Mouse (Mus musculus) bone marrow macrophage, adult 2 months (primary cell): Measurements from ENCODE around the gene Ppl. TPM values are rescaled to one million over a fixed set of nuclear protein-coding genes. Genes with fewer than 3 reads are reported as not detected.

Experiments used
- H3K27ac ChIP-seq: 2 replicates; pipeline ENCODE4 v1.5.1; 2012; ENCODE audit warnings: low read depth, low read length; ENCODE audit not compliant: insufficient read depth
- H3K4me1 ChIP-seq: 2 replicates; pipeline ENCODE4 v1.6.1; 2012; ENCODE audit warnings: low read length; ENCODE audit not compliant: control insufficient read depth, insufficient read depth
- H3K4me3 ChIP-seq: 2 replicates; pipeline ENCODE4 v1.5.1; 2012; ENCODE audit warnings: mild to moderate bottlenecking, low read length, moderate library complexity; ENCODE audit not compliant: insufficient read depth
- CTCF ChIP-seq: IDR thresholded peaks from 2 replicates; pipeline ENCODE4 v1.5.1; 2012; ENCODE audit warnings: low read depth, mild to moderate bottlenecking, low read length, moderate library complexity
- POLR2A ChIP-seq: IDR thresholded peaks from 2 replicates; pipeline ENCODE4 v1.6.1; 2012; ENCODE audit warnings: mild to moderate bottlenecking, low read depth, low read length, borderline replicate concordance
- polyA plus RNA-seq: library from polyadenylated mRNA; stranded (reverse); fragments of >200 nt; gene quantifications from 2 replicates; pipeline ENCODE4 v1.2.4, GENCODE M21; 2012; ENCODE audit not compliant: missing spikeins, insufficient read depth, insufficient read length

Gene Ppl
- polyA plus RNA-seq: not detected in 2 replicates

DNA sequence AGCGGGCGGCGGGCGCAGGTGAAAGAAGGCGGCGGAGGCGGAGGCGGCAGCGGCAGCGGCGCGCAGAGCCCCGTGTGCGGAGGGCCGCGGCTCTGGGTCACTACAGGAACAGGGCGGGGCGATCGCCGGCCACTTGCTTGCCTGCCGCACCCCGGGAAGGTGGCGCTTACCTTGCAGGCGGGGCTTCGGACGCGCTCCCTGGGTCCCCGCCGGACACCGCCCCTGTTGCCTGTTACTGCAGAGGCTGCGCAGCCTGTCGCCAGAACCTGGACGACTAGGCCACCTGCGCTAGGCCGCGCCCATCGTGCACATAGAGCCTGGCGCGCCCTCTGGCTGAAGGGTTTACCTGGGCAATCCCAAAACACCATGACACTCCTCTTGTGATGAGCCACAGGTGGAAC is at the start of gene Ppl:
Gene Ppl (minus strand): TSS at position 21 of the 401 bp plus-strand sequence.
- Histone ChIP-seq H3K4me3 (peak within 1 kb of the TSS; percentile 41), H3K27ac (no peak within 1 kb of the TSS), H3K4me1 (0 out of 2 replicates have a peak, but pooled peaks cover 2% of the 10 kb centered on the region)
- no peak for TF ChIP-seq POLR2A
- TF ChIP-seq CTCF: no peak

DNA sequence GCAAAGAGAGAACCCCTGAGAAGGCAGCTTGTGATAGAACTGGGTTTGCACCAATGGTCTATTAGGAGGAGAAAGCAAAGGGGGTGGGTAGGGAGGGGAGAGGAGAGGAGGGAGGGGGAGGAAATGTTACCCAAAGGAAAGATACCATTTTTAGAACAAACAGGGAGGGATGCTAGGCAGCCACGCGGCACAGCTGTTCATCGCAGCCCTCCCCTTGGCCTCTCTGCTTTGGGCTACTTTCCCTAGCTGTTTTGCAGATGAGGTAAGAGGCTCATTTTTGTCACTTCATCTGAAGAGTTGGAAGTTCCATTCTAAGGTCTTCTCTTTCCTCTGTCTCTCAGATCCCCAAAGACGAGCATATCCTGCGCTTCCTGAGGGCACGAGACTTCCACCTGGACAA is 40.4 kb upstream of the Ppl start:
- peaks cover 13% of the 10 kb centered on the region for H3K4me1 ChIP-seq
- TF ChIP-seq POLR2A (no peak), CTCF (no peak)
- no peak overlapping the region for H3K4me3 ChIP-seq
- no peak overlapping the region for H3K27ac ChIP-seq

DNA sequence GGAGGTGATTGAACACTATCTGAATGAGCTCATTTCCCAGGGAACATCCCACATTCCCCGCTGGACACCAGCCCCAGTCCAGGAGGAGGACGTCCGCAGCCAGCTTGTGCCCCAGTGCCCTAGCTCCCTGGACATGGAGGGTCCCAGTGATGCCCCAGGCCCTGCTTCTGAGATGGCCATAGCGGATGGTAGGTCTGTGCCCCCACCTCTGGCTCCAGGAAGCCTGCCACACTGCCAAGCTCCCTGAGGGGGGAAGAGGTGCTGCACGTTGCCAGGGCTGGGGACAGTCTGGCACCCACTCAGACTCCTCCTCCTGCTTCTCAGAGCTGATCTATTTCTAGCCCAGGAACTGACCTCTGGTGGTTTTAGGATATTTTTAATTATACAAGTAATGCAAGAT is 36.6 kb upstream of the Ppl start:
- no peak for TF ChIP-seq CTCF
- no peak for TF ChIP-seq POLR2A

DNA sequence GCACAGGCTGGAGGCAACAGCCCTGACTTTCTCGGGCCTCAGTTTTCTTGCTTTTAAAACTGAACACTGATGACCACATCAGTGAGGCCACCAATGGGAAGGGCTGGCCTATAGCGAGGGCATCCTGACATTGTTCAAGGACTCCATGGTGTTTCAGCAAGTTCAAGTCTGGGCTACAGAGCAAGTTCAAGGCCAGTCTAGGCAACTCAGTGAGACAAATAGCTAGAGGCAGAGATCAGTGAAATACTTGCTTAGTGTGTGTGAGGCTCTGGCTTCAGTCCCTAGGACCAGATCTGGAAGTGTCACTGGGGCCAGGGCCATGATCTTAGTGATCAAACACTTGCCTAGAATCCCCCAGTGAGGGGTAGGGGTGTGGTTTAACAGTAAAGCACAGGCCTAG is 35.8 kb upstream of the Ppl start:
- no peak overlapping the region for H3K4me3 ChIP-seq
- H3K4me1 ChIP-seq: peaks cover 21% of the 10 kb centered on the region
- no peak overlapping the region for H3K27ac ChIP-seq
- TF ChIP-seq CTCF (no peak), POLR2A (no peak)

More for the DNA sequence above, 36.6 kb upstream of the Ppl start:
- no peak overlapping the region for H3K4me3 ChIP-seq
- no peak overlapping the region for H3K27ac ChIP-seq
- peaks cover 21% of the 10 kb centered on the region for H3K4me1 ChIP-seq

DNA sequence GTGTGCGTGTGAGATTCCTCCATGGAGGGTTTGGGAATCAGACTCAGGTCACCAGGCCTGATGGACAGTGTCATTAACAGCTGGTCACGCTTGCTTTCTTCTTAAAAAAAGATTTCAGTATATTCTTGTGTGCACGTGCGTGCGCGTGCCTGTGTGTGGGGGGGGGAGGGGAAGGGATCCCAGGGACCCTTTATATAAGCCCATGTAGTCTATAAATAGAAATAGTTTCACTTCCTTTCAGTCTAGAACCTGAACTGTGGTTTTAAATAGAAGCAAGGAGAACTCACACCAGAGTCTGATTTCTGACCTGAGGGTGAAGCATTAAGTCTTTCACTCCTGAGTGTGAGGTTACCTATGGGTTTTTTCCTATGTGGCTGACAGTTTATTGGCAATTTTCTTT is 32.1 kb upstream of the Ppl start:
- no peak overlapping the region for H3K27ac ChIP-seq
- no peak overlapping the region for H3K4me3 ChIP-seq
- peaks cover 18% of the 10 kb centered on the region for H3K4me1 ChIP-seq
- TF ChIP-seq POLR2A (no peak), CTCF (no peak)

DNA sequence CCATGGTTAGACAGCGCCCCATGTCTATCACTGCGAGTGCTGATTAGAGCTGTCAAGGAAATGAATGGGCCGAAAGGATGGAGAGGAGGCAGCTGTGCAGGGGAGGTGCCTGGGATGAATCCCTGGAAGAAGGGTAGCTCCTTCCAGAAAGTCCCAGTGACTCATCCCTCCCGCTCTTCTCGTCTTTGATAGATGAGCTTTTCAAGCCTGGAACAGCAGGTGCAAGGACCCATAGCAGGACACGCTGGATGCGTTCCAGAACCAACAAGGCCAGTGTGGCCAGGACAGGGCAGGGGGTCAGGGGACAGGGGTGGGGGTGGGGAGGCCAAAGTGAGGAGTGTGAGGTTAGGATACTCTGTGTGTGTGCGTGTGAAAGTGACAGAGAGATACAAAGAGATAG is 27.0 kb upstream of the Ppl start:
- TF ChIP-seq CTCF (no peak), POLR2A (no peak)
- peaks cover 2% of the 10 kb centered on the region; the same call in 1 of the 2 replicates for H3K4me1 ChIP-seq
- no peak overlapping the region for H3K4me3 ChIP-seq
- H3K27ac ChIP-seq: no peak overlapping the region

DNA sequence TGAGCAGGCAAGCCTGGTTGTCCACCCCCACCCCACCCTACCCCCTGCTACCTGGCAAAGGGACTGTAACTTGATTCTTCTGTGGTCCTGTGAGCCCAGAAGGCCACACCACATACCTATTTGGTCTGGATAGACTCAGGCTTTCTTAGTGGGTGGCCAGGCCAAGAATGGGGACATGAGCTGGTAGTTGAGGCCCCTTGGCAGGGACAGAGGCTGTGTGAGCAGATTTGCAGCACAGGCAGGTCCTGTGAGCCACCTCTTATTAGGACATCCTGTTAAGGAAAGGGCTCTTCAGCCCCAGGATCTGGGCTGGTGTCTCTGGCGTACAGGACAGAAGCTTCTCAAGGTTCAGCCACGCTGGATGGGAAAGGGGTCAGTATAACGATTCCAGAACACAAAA is 24.9 kb upstream of the Ppl start:
- H3K4me1 ChIP-seq: no peaks in the 10 kb centered on the region
- TF ChIP-seq POLR2A (no peak), CTCF (no peak)
- H3K4me3 ChIP-seq: no peak overlapping the region
- H3K27ac ChIP-seq: no peak overlapping the region

DNA sequence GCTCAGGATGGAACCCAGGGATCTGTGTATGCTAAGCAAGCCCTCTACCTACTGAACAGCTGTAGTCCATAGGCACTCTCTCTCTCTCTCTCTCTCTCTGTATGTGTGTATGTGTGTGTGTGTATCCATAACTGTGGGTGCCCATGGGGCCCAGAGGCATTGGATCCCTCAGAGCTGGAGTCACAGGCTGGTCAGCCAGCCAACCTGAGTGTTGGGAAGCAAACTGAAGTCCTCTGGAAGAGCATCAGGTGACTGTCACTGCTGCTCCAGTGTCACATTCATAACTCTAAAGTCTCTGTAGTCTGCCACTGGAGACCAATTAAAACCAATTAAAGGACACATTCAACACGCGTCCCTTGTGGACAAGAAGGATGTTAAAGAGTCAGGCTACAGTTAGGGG is 24.3 kb upstream of the Ppl start:
- Histone ChIP-seq H3K4me1 (no peaks in the 10 kb centered on the region), H3K27ac (no peak overlapping the region), H3K4me3 (no peak overlapping the region)
- TF ChIP-seq POLR2A (no peak), CTCF (no peak)

DNA sequence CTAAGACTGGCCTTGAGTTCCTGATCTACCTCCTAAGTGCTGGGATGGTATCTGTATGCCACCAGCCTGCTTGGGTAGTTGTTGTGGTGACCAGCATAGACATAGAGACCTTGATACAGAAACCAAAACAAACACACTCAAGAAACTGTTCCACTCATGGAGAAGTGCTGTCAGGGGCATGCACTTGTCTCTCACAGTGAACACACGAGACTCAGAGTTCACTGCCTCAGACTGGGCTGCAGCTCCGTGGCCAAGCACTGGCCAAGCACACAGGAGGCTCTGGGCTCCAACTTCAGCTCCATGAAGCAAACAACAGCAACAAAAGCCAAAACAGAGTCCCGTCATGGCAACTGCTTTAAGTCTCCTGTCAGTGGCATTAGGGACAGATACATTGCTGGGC is 22.8 kb upstream of the Ppl start:
- no peaks in the 10 kb centered on the region for H3K4me1 ChIP-seq
- no peak overlapping the region for H3K27ac ChIP-seq
- TF ChIP-seq POLR2A (no peak), CTCF (no peak)
- no peak overlapping the region for H3K4me3 ChIP-seq

DNA sequence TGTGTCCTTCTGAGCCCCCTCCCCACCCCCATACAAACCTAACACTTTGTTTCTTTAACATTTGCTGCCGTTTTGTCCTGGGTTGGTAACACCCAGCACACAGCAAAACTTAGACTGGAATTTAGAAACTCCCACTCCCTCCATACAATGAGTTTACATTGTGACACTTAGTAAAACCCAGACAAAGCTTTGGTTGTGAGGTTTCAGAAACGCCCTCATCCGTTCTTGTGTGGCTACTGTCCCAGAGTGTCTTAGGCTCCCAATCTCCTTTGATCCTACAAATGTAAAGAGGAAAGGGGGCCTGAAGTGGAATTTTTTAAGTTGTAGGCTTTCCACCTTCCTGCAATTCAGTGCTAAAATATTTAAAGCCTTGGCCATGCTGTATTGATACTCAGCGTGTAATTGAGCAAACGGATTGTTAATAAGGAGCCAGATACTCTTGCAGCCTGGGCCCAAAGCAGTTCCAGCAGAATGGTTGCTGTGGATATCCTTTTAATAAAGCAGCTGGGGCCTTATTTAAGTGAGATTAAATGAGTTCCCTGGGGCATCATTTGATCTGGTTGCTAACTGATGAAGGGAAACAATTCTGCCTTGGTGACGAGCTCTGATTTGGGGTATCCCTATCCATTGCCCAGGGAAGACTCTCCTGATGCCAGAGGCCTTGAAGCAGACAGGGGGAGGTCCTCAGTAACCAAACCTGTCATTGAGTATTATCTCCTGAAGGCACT is 21.2 kb upstream of the Ppl start:
- no peak for TF ChIP-seq CTCF
- TF ChIP-seq POLR2A: no peak
- no peak overlapping the region for H3K4me3 ChIP-seq
- H3K27ac ChIP-seq: no peak overlapping the region
- no peaks in the 10 kb centered on the region for H3K4me1 ChIP-seq

DNA sequence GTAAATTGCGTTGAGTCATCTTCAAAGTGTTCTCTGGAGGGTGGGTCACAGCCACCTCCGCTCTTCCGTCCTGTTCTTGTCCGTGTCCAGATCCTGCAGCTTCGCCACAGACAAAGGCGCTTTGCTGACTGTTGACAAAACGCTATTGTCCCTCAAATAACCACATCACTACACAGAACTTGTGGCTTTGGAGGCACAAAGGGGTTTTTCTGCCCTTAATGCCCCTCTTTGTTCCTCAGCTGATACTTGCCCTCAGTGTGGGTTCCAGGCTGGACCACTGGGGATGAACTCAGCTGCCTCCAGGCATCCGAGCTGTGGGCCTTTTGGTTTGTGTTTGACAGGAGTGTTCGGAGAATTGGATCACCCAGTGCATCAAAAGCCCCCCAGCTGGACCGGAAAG is 18.3 kb upstream of the Ppl start:
- Histone ChIP-seq H3K4me1 (no peaks in the 10 kb centered on the region; the same call in 1 of the 2 replicates), H3K27ac (no peak overlapping the region), H3K4me3 (no peak overlapping the region)
- TF ChIP-seq CTCF (no peak), POLR2A (no peak)
